Mouse (Mus musculus): ENCODE measurements around the gene Crip1.

DNA sequence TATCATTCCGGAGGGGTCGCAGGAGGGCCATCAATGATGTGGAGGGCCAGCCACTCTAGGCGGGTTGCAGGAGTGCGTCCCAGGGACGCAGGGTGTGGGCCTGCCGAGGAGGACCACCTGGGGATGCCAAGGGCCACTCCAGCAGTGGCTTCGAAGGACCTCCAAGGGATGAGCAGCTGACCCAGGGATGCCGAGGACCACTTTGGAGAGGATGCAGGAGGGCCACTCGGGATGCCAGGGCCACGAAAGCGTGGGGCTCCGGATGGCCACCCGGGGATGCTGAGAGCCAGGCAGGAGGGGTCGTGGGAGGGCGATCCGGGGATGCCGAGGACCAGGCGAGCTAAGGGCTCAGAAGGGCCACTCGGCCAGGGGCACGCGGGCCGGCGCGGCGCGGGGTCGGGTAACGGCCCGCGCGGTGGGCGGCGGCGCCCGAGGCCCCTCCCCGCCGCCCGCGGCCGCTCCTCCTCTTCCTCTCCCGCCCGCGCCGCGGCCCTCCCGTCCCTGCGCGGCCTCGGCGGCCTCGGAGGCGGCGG is 48.3 kb upstream of the Crip1 start, which contains the start of gene Mta1:
- TF ChIP-seq POLR2A (IDR thresholded peaks at IDR 0.05; ENCODE audit: borderline replicate concordance, extremely low read depth, insufficient read depth, insufficient read length, poor library complexity, severe bottlenecking), result peak; percentile 70; the same call in 1 of the 2 replicates
- no peak for TF ChIP-seq CTCF (IDR thresholded peaks at IDR 0.05; ENCODE audit: borderline replicate concordance, extremely low read depth, insufficient read depth, insufficient read length)

Data from brain, embryonic 14.5 days (tissue).